10 mouse cellular contexts compared by ENCODE assay signal in genomic region chr5:103843938-103844337, GRCm38 (mm10).
DNase-seq lines count a peak whose midpoint lies in the region; ATAC-seq lines count a peak whose summit lies in the region.
"Had no signal": no experiment of that assay in that cellular context is flagged by ENCODE, and none has a peak within 500 bp of the region (broad histone marks: within the 10 kb centered on the region; RNA-seq: fewer than 3 reads in every experiment).

No protein-coding gene starts in this region.

- no peak overlapping the region for H3K27ac ChIP-seq in midbrain, embryonic 11.5 days (ENCODE audit: low read depth, low read length)
- no peak overlapping the region for H3K27ac ChIP-seq in midbrain, embryonic 13.5 days
- no peak overlapping the region for H3K27ac ChIP-seq in intestine, embryonic 15.5 days
- H3K27ac ChIP-seq: limb, embryonic 15.5 days had no signal

- no peaks in the 10 kb centered on the region for H3K9me3 ChIP-seq in midbrain, embryonic 11.5 days (ENCODE audit: control insufficient read depth, low read length)
- no peaks in the 10 kb centered on the region for H3K9me3 ChIP-seq in midbrain, embryonic 13.5 days
- no peaks in the 10 kb centered on the region for H3K9me3 ChIP-seq in intestine, embryonic 15.5 days
- H3K9me3 ChIP-seq: limb, embryonic 15.5 days had no signal

- H3K4me3 ChIP-seq in midbrain, embryonic 11.5 days (ENCODE audit: low read depth, low read length) = no peak overlapping the region
- H3K4me3 ChIP-seq in midbrain, embryonic 13.5 days (replicated peaks) = no peak overlapping the region
- no peak overlapping the region for H3K4me3 ChIP-seq in intestine, embryonic 15.5 days (replicated peaks)
- H3K4me3 ChIP-seq: limb, embryonic 15.5 days had no signal

- H3K4me1 ChIP-seq in midbrain, embryonic 11.5 days (ENCODE audit: control insufficient read depth, insufficient read depth, low read length) = peaks cover 3% of the 10 kb centered on the region; the same call in 1 of the 2 replicates
- H3K4me1 ChIP-seq in midbrain, embryonic 13.5 days (replicated peaks) = peaks cover 27% of the 10 kb centered on the region
- no peaks in the 10 kb centered on the region for H3K4me1 ChIP-seq in intestine, embryonic 15.5 days (replicated peaks)

- WGBS in midbrain, embryonic 11.5 days = 58% methylated on average over 1 of the region's 1 CpGs
- WGBS in midbrain, embryonic 13.5 days = 56% methylated on average over 1 of the region's 1 CpGs
- 44% methylated on average over 1 of the region's 1 CpGs for WGBS in intestine, embryonic 15.5 days

- ATAC-seq in cerebellum, adult (ENCODE audit: insufficient number of reproducible peaks, low FRiP score, low TSS enrichment) = no peak
- ATAC-seq in midbrain, embryonic 11.5 days (ENCODE audit: low FRiP score) = no peak
- no peak for ATAC-seq in midbrain, embryonic 13.5 days
- peak; percentile 31; the same call in 1 of the 2 replicates for ATAC-seq in intestine, embryonic 15.5 days
- ATAC-seq in megakaryocyte progenitor cell, adult 5-6 weeks (replicated peaks; ENCODE audit: poor library complexity) = peak; percentile 64
- ATAC-seq: Patski had no signal

- H3K4me2 ChIP-seq in midbrain, embryonic 11.5 days = no peak overlapping the region
- H3K4me2 ChIP-seq in midbrain, embryonic 13.5 days (replicated peaks) = no peak overlapping the region
- H3K4me2 ChIP-seq in intestine, embryonic 15.5 days (replicated peaks) = no peak overlapping the region
- H3K4me2 ChIP-seq: limb, embryonic 15.5 days had no signal

- H3K9ac ChIP-seq in midbrain, embryonic 11.5 days (ENCODE audit: low read length) = no peak overlapping the region
- H3K9ac ChIP-seq in midbrain, embryonic 13.5 days (replicated peaks) = no peak overlapping the region
- H3K9ac ChIP-seq in intestine, embryonic 15.5 days = no peak overlapping the region
- H3K9ac ChIP-seq: limb, embryonic 15.5 days had no signal

- peak; percentile 34 for DNase-seq in cerebellum, adult 8-10 months
- DNase-seq in midbrain, embryonic 11.5 days (ENCODE audit: low spot score, missing footprints) = peak; percentile 88
- DNase-seq in cerebellum, adult 9-10 months = peak; percentile 41
- DNase-seq in yolk sac, embryonic 10.5 days (ENCODE audit: low spot score) = no peak

- H3K27me3 ChIP-seq in midbrain, embryonic 11.5 days (ENCODE audit: control insufficient read depth, insufficient read depth, low read length) = no peaks in the 10 kb centered on the region
- H3K27me3 ChIP-seq in midbrain, embryonic 13.5 days = no peaks in the 10 kb centered on the region
- no peaks in the 10 kb centered on the region for H3K27me3 ChIP-seq in intestine, embryonic 15.5 days (replicated peaks)
- H3K27me3 ChIP-seq: limb, embryonic 15.5 days; Patski had no signal

- H3K36me3 ChIP-seq in midbrain, embryonic 11.5 days (ENCODE audit: control insufficient read depth, insufficient read depth, low read length) = no peaks in the 10 kb centered on the region; the same call in 1 of the 2 replicates
- peaks cover 11% of the 10 kb centered on the region; the same call in 1 of the 2 replicates for H3K36me3 ChIP-seq in midbrain, embryonic 13.5 days
- 0 out of 2 replicates have a peak, but pooled peaks cover 2% of the 10 kb centered on the region for H3K36me3 ChIP-seq in intestine, embryonic 15.5 days

Comparison
In these comparisons a context has a peak if more than half of its experiments do, and no peak if none do; other contexts are left out.
1. ATAC-seq: peak in intestine, embryonic 15.5 days (single experiment) and megakaryocyte progenitor cell, adult 5-6 weeks (single experiment); none in cerebellum, adult (single experiment), midbrain, embryonic 11.5 days (single experiment) and midbrain, embryonic 13.5 days (single experiment).